Mouse (Mus musculus) CH12.LX (cell line): ENCODE data around the gene Tut7. TPM values are rescaled to one million over a fixed set of nuclear protein-coding genes. Genes with fewer than 3 reads are reported as not detected.

Experiments used
- DNase-seq: peaks from one replicate; pipeline ENCODE4 v3.0.0-alpha.2; 2013; ENCODE audit errors: extremely low read depth
- H3K27ac ChIP-seq: 2 replicates; pipeline ENCODE4 v1.5.1; 2012; ENCODE audit warnings: low read depth, mild to moderate bottlenecking, control low read depth, moderate library complexity; ENCODE audit not compliant: insufficient read depth
- H3K27me3 ChIP-seq: replicated peaks from 2 replicates; pipeline ENCODE3; 2012; ENCODE audit warnings: inconsistent platforms
- H3K36me3 ChIP-seq, 2 experiments: replicated peaks in 1 of 2; 2 replicates each; pipeline versions ENCODE3 to v1.6.1; 2012; ENCODE audit warnings: inconsistent platforms in 1 of 2, low read length in 1 of 2, mild to moderate bottlenecking in 1 of 2, mixed read lengths in 1 of 2, moderate library complexity in 1 of 2; ENCODE audit not compliant: control insufficient read depth in 1 of 2, insufficient read depth in 1 of 2
- H3K4me1 ChIP-seq, 2 experiments: 2 replicates each; pipeline ENCODE4 v1.6.1; 2012; ENCODE audit warnings: inconsistent platforms in 1 of 2, moderate library complexity in 1 of 2; ENCODE audit not compliant: insufficient read depth in 2 of 2, control insufficient read depth in 1 of 2
- H3K4me2 ChIP-seq: 2 replicates; pipeline ENCODE4 v1.6.1; 2012; ENCODE audit warnings: low read depth, mild to moderate bottlenecking, control low read depth; ENCODE audit not compliant: poor library complexity, insufficient read depth, severe bottlenecking
- H3K4me3 ChIP-seq, 3 experiments: fragments of 150-350 bp in 1 of 3; sonication (generic) in 1 of 3; replicated peaks in 1 of 3; 2 replicates each; pipeline versions ENCODE3 to v1.5.1; 2011 to 2012; ENCODE audit warnings: low read depth in 2 of 3, low read length in 2 of 3, mild to moderate bottlenecking in 2 of 3, moderate library complexity in 2 of 3, control low read depth in 1 of 3, improper control_type of control experiment in 1 of 3, inconsistent platforms in 1 of 3, mixed read lengths in 1 of 3; ENCODE audit not compliant: poor library complexity in 1 of 3
- H3K79me2 ChIP-seq: replicated peaks from 2 replicates; pipeline ENCODE4 v1.6.1; 2012; ENCODE audit warnings: mild to moderate bottlenecking, moderate library complexity; ENCODE audit not compliant: control insufficient read depth, poor library complexity, insufficient read depth, severe bottlenecking; ENCODE audit errors: extremely low read depth
- H3K9ac ChIP-seq: 2 replicates; pipeline ENCODE4 v1.6.1; 2012; ENCODE audit warnings: low read depth, mild to moderate bottlenecking, control low read depth, moderate library complexity; ENCODE audit not compliant: insufficient read depth
- H3K9me3 ChIP-seq: replicated peaks from 2 replicates; pipeline ENCODE3; 2012; ENCODE audit warnings: low read length, inconsistent platforms, mixed read lengths
- CHD1 ChIP-seq: IDR thresholded peaks from 2 replicates; pipeline ENCODE4 v1.6.1; 2012; ENCODE audit warnings: low read depth, low read length, improper control_type of control experiment, inconsistent platforms
- E2F4 ChIP-seq: IDR thresholded peaks from 2 replicates; pipeline ENCODE4 v1.6.1; 2011; ENCODE audit warnings: low read depth, low read length, improper control_type of control experiment; ENCODE audit not compliant: insufficient replicate concordance
- ELF1 ChIP-seq: IDR thresholded peaks from 2 replicates; pipeline ENCODE4 v1.6.1; 2014; ENCODE audit warnings: low read depth, mild to moderate bottlenecking, inconsistent platforms, low read length, improper control_type of control experiment
- GABPA ChIP-seq: IDR thresholded peaks from 2 replicates; pipeline ENCODE4 v1.6.1; 2012; ENCODE audit warnings: low read depth, low read length, improper control_type of control experiment, inconsistent platforms; ENCODE audit not compliant: insufficient replicate concordance
- HCFC1 ChIP-seq: IDR thresholded peaks from 2 replicates; pipeline ENCODE4 v1.6.1; 2012; ENCODE audit warnings: low read depth, mild to moderate bottlenecking, inconsistent platforms, low read length, improper control_type of control experiment
- IRF4 ChIP-seq: IDR thresholded peaks from 2 replicates; pipeline ENCODE4 v1.6.1; 2014; ENCODE audit warnings: low read depth, mild to moderate bottlenecking, inconsistent platforms, low read length, improper control_type of control experiment
- JUN ChIP-seq: IDR thresholded peaks from 2 replicates; pipeline ENCODE4 v1.6.1; 2011; ENCODE audit warnings: low read depth, mild to moderate bottlenecking, low read length, improper control_type of control experiment, moderate library complexity; ENCODE audit not compliant: insufficient read depth
- MAFK ChIP-seq: IDR thresholded peaks from 2 replicates; pipeline ENCODE4 v1.6.1; 2011; ENCODE audit warnings: low read length, improper control_type of control experiment; ENCODE audit not compliant: insufficient replicate concordance
- MAX ChIP-seq: IDR thresholded peaks from 2 replicates; pipeline ENCODE4 v1.6.1; 2011; ENCODE audit warnings: low read length, improper control_type of control experiment
- MYC ChIP-seq: IDR thresholded peaks from 2 replicates; pipeline ENCODE4 v1.6.1; 2011; ENCODE audit warnings: low read depth, mild to moderate bottlenecking, improper control_type of control experiment, low read length
- NRF1 ChIP-seq: IDR thresholded peaks from 2 replicates; pipeline ENCODE4 v1.6.1; 2014; ENCODE audit warnings: low read depth, mild to moderate bottlenecking, inconsistent platforms, low read length, improper control_type of control experiment, moderate library complexity
- PAX5 ChIP-seq: IDR thresholded peaks from 2 replicates; pipeline ENCODE4 v1.6.1; 2012; ENCODE audit warnings: low read length, inconsistent platforms, mixed read lengths
- POLR2AphosphoS2 ChIP-seq: IDR thresholded peaks from 2 replicates; pipeline ENCODE4 v1.6.1; 2011; ENCODE audit warnings: low read depth, low read length, improper control_type of control experiment
- RCOR1 ChIP-seq: conservative IDR thresholded peaks from 2 replicates; pipeline ENCODE4 v1.6.1; 2012; ENCODE audit warnings: low read depth, mild to moderate bottlenecking, inconsistent platforms, low read length, improper control_type of control experiment
- SIN3A ChIP-seq: IDR thresholded peaks from 2 replicates; pipeline ENCODE4 v1.6.1; 2012; ENCODE audit warnings: low read length, improper control_type of control experiment, inconsistent platforms
- TCF12 ChIP-seq: IDR thresholded peaks from 2 replicates; pipeline ENCODE4 v1.6.1; 2014; ENCODE audit warnings: low read depth, mild to moderate bottlenecking, inconsistent platforms, low read length, improper control_type of control experiment
- USF1 ChIP-seq: IDR thresholded peaks from 2 replicates; pipeline ENCODE4 v1.6.1; 2014; ENCODE audit warnings: low read depth, mild to moderate bottlenecking, inconsistent platforms, low read length, improper control_type of control experiment
- USF2 ChIP-seq: conservative IDR thresholded peaks from 2 replicates; pipeline ENCODE4 v1.6.1; 2011; ENCODE audit warnings: low read depth, low read length, improper control_type of control experiment
- ZC3H11A ChIP-seq: IDR thresholded peaks from 2 replicates; pipeline ENCODE4 v1.6.1; 2012; ENCODE audit warnings: low read depth, mild to moderate bottlenecking, inconsistent platforms, low read length, improper control_type of control experiment
- ZMIZ1 ChIP-seq: IDR thresholded peaks from 2 replicates; pipeline ENCODE4 v1.6.1; 2012; ENCODE audit warnings: low read depth, mild to moderate bottlenecking, inconsistent platforms, low read length, improper control_type of control experiment
- dilution Hi-C: fragments of 300-500 bp; cut with MboI; formaldehyde crosslinking; loops from 2 replicates; pipeline ENCODE4 v1.14.3; 2020; ENCODE audit warnings: low sequenced_read_pairs; ENCODE audit not compliant: extremely low pct_unique_long_range_greater_than_20kb, extremely low pct_ligation_motif_present
- in situ Hi-C: fragments of 300-500 bp; cut with MboI; formaldehyde crosslinking; loops from 3 replicates; pipeline ENCODE4 v1.14.3; 2019; ENCODE audit warnings: low sequenced_read_pairs, low pct_ligation_motif_present, low pct_unique_long_range_greater_than_20kb, mixed read lengths
- polyA plus RNA-seq: library from polyadenylated mRNA; unstranded; fragments of >175 nt; gene quantifications from 2 replicates; pipeline ENCODE4 v1.2.1, GENCODE M21; 2012; ENCODE audit warnings: low read depth; ENCODE audit not compliant: insufficient read length
- total RNA-seq, 2 experiments: library from RNA; depleted of rRNA; stranded (reverse); fragments of 300-350 nt in 1 of 2; fragments of >200 nt in 1 of 2; gene quantifications; 2 replicates each; pipeline ENCODE4 v1.2.3; 2012 to 2014

The Tut7 gene
- total and polyA plus RNA-seq, 3 experiments: 14.3 to 21.6 (median 17.9) TPM

DNA sequence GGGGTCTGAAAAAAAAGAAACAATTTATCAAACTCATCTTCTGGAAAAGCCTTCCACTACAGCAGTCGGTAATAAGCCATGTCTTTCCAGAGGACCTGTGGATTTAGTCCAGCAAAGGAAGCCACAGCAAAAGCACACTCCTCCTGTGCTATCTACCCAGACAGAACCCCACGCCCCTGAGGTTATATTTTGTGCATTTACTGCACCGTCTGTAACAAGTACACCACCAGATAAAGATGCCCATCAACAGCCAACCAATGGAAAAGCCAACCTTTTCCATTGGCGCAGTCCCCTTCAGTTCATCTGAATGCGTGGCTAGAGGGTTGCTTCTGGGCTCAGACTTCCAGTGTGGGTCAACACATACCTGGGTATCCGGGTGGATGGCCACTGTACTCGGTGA is 60.2 kb downstream of the Tut7 start:
- Histone ChIP-seq H3K36me3 (peaks cover 41 to 80% of the 10 kb centered on the region in 2 experiments), H3K9ac (no peak overlapping the region), H3K27me3 (no peaks in the 10 kb centered on the region), H3K79me2 (peaks cover 12% of the 10 kb centered on the region), H3K9me3 (no peaks in the 10 kb centered on the region), H3K4me1 (peaks cover 3 to 20% of the 10 kb centered on the region in 2 experiments; a peak in 3 of 4 replicates), H3K27ac (no peak overlapping the region), H3K4me2 (no peak overlapping the region), H3K4me3 (no peak overlapping the region)
- TF ChIP-seq IRF4: no peak
- TF ChIP-seq GABPA: no peak
- no peak for TF ChIP-seq SIN3A
- no peak for TF ChIP-seq ELF1
- no peak for TF ChIP-seq HCFC1
- no peak for TF ChIP-seq MYC
- TF ChIP-seq CHD1: no peak
- no peak for TF ChIP-seq ZC3H11A
- TF ChIP-seq RCOR1: no peak
- TF ChIP-seq USF1: no peak
- DNase-seq: no peak
- dilution Hi-C loops: no loop called here
- in situ Hi-C loops: no loop called here

DNA sequence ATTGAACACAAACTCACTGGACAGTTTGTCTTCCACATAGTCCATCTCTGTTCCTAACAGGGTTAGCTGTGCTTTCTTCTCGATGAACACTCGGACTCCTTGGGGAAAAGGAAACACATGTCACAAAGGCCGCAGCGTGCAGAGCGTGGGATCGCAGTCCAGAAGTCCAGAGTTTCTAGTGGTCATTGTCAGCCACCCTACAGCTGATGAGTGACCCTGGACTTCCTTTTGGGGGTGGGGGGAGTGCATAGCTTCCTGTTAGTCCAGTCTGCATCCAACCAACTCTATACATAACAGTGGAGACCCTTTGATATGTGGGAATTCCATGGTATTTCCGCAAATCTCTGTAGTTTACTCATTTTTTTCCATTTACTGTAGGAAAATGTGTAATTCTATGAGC is 66.0 kb downstream of the Tut7 start:
- Histone ChIP-seq H3K4me3 (no peak overlapping the region), H3K27ac (no peak overlapping the region), H3K9me3 (no peaks in the 10 kb centered on the region), H3K27me3 (no peaks in the 10 kb centered on the region), H3K4me1 (peaks cover 0 to 8% of the 10 kb centered on the region in 2 experiments; a peak in 2 of 4 replicates), H3K79me2 (no peaks in the 10 kb centered on the region), H3K4me2 (no peak overlapping the region), H3K9ac (no peak overlapping the region), H3K36me3 (peaks cover 40 to 69% of the 10 kb centered on the region in 2 experiments)
- dilution Hi-C loops: no loop called here
- TF ChIP-seq IRF4 (no peak), TCF12 (no peak), E2F4 (no peak), PAX5 (no peak), USF2 (no peak), SIN3A (no peak), MAFK (no peak), POLR2AphosphoS2 (no peak), NRF1 (no peak), MAX (no peak), ZMIZ1 (no peak), JUN (no peak)
- no peak for DNase-seq
- in situ Hi-C loops: no loop called here
